Mouse (Mus musculus) heart, adult 18-20 months (tissue): Measurements from ENCODE around the gene Mark2. TPM values are rescaled to one million over a fixed set of nuclear protein-coding genes. Genes with fewer than 3 reads are reported as not detected.

Source experiments
- DNase-seq, 2 experiments: peaks; one replicate each; pipeline ENCODE4 v3.0.0; 2021 to 2022; ENCODE audit warnings: mixed read lengths in 1 of 2
- total RNA-seq, 2 experiments: library from RNA; stranded (reverse); gene quantifications; 2 replicates each; pipeline ENCODE4 v1.2.3; 2021

Mark2 gene
- total RNA-seq, 2 experiments from 2014 or later, result 43.3 to 49.9 TPM

DNA sequence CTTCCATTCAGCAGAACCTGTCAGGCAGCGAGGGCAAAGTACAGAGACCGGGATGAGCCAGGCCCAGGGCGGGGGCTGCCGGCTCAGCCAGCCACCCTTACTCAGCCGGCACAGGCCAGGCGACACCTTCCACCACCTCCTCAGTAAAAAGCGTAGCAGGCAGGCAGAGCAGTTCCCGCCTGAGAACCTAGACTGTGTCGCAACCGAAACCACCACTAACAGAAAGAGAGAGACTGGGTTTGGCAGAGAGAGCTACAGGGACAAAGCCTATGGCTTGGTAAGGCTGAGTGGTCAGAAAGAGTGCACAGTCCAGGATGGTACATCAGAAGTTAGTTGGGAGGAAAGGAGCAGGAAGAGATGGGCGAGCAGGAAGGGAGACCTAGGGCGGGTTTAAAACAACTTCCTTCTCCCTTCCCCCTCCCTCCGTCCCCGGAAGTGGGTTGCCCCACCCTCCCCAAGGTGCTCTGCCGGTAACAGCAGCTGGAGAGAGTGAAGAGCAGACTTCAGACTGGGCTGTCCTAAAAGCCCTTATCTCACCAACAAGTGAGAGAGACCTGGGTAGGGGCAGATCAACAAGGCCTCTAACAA is 46.5 kb downstream of the Mark2 start:
- peak in 1 of 2 experiments; percentile 45 for DNase-seq

DNA sequence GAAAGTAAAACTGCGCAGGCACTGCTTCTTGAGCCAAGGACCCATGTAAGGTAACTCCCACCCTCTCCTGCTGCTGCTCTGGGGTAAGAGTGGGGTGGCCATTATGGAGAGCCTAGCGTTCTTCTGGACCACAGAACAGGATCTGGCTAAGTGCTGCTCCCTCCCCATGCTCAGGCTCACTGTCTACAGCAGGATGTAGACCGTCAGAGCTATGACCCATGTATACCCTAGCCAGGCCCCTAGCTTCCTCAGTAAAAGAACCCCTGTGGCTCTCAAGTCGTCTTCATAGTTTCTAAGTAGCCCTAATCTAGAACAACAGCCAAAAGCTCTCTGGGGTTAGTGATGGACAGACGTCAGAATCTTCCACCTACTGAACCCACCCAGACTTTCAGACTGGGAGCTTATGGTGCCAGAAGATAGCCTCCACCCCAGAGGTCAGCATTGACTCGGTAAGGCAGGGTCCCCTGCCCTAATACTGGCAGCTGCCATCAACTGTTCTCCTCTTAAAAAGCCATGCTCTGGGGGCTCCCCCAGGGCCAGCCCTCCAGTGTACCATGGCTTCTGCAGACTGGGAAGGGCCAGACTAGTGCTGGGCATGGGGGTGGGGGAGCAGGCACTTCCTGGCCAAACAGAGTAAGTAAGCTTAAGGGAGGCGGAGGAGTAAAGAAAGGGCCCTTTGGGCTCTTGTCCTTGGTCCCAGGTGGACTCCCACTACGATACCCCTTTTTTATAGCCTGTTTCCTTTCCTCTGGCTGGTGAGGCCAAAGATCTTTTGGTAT is 47.4 kb downstream of the Mark2 start:
- DNase-seq, result no peak

GRCm38 (mm10) chr19:7291958-7292709 is 49.5 kb downstream of the Mark2 start:
- no peak for DNase-seq

DNA sequence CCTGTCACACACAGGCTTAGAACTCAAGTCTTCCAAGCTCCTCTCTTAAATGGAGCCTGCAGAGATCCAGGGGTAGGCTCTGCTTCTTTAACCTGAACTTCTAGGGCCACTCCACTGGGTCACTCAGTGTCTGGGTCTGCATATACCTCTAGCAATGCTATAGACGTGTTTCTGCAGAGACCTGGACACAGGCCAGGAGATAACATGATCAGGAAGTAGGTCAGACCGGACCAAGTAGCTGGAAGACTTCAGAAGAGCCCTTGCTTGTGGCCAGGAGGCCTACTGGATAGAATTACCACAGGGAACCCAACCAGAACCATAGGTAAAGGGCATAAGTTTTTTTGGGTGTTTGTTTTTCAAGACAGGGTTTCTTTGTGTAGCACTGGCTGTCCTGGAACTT is 51.9 kb downstream of the Mark2 start:
- DNase-seq, result no peak

DNA sequence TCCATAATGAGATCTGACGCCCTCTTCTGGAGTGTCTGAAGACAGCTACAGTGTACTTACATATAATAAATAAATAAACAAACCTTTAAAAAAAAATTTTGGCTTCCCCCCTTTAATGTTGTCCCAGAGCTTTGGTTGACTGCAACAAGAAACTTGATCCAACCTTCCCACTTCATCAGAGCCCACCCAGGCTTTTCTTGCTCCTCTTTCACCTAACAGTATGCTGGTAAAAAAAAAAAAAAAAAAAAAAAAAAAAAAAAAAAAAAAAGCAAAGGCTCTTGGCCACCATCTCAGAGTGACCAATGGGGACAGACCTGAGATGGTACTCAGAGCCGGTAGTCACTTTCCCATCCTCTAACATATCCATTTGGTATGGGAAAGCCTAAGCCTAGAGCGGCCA is 53.4 kb downstream of the Mark2 start:
- no peak for DNase-seq

DNA sequence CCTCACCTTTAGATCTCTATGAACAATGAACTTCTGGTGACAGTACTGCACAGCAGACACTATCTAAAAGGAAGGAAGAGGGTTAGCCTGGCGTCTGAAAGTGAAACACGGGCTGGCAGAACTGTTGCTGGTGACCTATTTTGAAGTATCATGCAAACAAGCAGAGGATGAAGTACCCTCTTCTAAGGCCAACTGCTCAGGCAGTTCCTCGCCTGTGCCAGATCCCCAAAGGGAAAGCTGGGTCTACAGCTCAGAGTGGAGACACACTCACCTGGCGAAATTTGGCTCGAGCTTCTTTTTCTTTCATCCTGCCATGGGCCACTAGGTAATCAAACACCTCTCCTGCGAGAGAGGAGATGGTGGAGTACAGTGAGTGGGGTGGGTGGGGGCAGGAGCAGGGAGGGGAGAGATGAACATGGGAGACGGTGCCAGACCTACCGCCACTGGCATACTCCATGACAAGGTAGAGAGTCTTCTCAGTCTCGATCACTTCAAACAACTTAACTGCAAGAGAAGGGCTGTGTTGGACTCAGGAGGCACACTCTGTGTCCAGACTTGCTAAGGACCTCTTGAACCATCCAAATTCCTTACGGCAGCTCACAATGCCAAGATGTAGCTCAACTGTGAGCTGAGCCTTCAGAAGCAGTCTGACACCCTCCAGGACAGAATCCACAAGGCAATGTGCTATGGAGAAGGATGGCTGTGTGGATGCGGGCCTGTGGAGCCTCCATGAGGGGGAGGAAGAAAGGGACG is 54.9 kb downstream of the Mark2 start:
- DNase-seq, result no peak

DNA sequence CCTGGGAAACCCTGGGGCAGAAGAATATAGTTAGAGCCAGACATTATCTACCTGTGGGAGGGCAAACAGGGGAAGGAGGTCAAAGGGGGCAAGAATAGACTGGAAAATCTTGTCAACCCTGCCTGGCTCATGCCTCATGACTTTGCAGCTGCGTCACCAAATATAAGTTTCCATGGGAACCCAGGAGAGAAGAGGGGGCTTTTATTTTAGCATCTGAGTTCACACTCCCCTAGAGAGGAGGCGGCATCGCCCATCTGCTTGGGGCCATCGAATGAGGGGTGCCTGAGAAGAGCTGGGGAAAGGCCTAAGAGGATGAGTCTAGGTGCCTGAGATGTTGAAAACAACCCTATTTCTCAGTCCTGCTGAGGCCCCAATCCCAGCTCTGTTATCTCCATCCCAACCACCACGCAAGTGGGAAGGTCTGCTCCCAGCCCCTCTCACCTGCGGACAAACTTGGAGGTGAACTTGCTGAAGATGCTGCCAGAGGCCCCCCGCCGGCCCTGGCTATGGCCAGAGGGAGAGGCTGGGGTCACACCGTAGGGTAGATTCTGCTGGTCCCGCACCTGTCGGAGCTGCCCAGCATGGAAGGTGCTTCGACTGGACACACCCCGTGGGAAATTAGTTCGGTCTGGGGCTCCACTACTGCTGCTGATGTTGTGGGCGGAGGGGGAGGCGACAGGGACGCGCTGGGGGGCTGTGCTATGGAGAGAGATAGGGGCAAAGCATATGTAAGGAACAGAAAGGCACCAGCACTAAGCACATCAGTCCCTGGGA is 60.9 kb downstream of the Mark2 start:
- DNase-seq, result no peak

GRCm38 (mm10) chr19:7279114-7279513 is 62.5 kb downstream of the Mark2 start:
- DNase-seq, result peak; percentile 66 to 76

DNA sequence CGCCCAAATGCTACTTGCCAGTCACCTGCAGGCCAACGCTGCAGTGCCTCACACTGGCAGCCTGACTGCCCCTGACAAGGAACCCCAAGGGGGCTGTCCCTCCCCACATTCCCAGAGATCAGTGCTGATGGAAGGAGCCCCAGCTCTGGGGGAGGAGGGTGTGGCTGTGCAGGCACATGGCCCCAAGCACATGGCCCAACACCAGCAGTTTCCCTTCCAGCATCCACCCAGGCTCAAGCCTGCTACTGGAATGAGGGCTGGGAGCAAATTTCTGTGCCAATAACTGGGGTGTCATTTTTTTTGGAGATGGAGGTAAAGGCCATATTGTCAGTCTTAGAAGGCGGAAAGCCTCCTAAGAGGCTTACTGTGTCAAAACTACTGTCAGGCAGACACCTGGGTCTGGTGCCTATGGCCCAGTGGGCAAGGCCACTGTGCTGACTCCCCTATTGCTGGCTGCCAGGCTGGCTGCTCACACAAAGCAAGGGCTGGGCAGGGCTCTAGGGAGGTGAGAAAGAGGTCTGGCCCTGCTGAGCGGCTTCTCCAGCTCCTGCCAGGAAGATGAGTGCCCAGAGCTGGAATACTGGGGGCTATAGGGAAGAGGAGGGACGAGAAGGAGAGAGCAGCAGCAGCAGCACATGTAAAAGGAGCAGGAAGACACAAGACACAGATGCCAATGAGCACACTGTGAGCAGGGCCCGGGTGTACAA is 63.3 kb downstream of the Mark2 start:
- DNase-seq, result no peak

DNA sequence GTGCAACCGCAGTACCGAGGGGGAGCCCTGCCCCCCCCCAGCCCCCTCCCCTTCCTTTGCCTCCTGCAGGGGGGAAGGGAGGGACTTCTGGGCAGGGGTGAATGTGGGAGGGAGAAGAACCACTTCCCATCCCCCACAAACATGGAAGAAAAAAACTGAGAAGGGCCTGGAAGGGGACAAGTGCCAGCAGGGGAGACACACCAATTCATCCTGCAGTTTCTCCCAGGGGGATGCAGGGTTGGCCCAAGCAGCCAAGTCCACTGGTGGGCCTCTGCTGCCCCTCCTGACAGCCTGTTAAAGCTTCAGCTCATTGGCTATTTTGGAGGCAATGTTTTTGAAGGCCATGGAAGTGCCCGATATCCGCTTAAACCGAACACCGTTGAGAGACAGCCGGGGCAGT is 64.9 kb downstream of the Mark2 start:
- DNase-seq, result no peak

- no peak for DNase-seq
Observed at GRCm38 (mm10) chr19:7276053-7276659, 65.5 kb downstream of the Mark2 start.

DNA sequence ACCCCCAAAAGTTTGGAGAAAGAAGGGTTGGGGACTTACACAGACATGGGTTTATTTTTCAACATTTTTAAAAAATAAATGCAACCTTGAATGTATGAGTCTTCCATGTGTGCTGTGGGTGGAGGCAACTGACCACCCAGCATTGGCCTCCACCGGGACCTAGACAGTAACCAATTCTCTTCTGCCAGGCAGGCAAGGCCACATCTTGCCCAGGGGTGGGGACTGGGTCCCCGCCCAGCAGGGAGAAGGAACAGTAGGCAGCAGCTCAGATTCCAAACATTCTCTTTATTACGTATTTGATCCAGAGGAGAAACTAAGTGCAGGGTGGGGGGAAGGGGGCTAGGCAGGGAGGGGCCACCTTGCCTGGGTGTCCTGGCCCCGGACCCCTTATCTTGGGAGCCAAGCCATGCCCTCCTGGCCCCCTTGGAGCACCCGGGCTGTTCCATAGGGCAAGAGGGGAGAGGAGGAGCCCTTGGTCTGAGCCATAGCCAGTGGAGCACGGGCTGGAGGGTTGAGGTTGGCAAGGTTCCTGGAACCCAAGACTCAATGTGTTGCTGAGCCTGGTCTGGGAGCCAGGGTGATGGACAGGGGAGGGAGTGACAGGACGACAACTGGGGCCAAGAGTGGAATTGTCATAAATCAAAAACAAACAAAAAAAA is 66.4 kb downstream of the Mark2 start:
- DNase-seq, result no peak

- peak; percentile 43 to 69 for DNase-seq
Observed at GRCm38 (mm10) chr19:7274326-7274990, 67.2 kb downstream of the Mark2 start.

GRCm38 (mm10) chr19:7273486-7273885 is 68.2 kb downstream of the Mark2 start:
- DNase-seq, result no peak

DNA sequence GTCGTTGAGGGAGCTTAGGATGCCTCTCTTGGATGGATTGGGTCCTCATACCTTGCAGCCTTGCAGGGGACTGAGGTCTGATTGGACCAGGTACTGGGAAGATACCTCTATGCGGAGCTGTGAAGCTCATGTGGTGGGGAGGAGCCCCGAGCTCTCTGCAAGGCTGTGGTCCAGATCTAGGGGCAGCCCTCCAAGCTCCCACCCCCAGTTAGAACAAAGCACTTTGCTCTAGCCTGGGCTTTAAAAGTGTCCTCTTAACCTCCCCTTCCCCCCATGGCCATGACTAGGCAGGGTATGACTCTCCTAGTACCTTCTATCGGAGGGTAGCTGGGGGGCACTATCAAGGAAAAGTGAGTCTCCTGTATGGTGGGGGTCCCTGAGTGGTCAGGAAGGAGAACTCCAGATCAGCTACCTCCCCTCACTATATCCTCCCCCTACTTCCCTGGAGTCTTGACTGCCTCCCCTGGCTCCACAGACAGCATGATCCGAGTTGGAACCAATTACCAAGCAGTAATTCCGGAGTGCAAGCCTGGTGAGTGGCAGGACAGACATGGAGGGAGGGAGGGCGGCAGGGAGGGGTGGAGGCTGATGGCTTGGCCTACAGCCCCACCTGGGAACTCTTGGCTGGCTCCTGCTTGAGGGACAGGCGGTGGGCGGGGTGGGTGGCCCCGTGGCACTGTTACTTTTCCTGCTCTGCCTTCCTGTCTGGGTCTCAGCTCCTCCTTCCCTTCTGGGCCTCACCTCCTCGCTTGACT is 72.2 kb downstream of the Mark2 start:
- peak; percentile 40 to 49 for DNase-seq

GRCm38 (mm10) chr19:7268722-7269090 is 73.0 kb downstream of the Mark2 start:
- DNase-seq, result peak; percentile 75 to 83

DNA sequence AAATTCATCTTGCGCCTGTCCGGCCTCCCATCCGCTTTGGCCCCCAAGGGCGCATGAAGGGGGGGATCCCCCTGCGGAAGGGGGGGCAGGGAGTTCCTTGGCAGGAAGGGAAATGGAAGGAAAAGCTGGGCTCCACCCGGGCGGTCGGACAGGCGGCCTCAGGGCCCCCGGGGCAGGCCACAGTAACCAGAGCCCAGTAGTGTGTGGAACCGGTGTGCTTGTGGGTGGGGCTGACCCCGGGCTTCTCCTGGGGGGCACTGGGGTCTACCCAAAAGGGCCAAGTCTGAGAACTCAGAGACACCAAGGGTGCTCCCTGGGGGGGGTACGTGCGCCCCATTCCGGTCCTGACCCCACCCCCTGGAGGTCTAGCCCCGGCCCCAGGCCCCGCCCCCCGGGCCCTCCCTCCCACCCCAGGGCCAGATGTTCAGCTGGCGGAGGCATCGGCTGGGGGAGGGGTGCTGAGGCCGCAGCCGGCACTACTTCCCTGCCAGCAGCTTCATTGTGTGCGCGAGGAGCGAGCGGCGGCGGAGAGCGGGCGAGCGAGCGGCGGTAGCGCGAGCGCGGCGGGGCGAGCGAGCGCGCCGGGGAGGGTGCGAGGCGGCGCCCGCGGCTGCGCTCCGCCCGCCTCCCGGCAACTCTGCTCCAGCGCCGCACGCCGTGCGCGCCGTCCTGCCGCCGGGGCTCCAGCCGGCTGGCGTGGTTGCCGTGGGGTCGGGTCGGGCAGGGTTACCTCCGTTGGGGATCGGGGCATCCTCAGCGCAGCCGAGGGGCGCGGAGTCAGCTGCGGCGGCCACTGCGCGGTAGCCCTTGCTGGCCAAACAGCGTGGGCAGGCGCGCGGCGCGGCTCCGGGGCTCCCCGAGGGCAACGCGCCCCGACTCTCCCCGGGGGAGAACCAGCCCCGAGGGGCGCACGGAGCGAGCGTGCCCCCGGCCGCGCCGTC is 73.6 kb downstream of the Mark2 start:
- peak; percentile 85 to 91 for DNase-seq
